Mouse (Mus musculus): Measurements from ENCODE around the gene Ddah2. TPM values are rescaled to one million over a fixed set of nuclear protein-coding genes. Genes with fewer than 3 reads are reported as not detected.

Gene Ddah2
- total and polyA plus RNA-seq, 2 experiments from 2014 or later, result 167 to 261 TPM

DNA sequence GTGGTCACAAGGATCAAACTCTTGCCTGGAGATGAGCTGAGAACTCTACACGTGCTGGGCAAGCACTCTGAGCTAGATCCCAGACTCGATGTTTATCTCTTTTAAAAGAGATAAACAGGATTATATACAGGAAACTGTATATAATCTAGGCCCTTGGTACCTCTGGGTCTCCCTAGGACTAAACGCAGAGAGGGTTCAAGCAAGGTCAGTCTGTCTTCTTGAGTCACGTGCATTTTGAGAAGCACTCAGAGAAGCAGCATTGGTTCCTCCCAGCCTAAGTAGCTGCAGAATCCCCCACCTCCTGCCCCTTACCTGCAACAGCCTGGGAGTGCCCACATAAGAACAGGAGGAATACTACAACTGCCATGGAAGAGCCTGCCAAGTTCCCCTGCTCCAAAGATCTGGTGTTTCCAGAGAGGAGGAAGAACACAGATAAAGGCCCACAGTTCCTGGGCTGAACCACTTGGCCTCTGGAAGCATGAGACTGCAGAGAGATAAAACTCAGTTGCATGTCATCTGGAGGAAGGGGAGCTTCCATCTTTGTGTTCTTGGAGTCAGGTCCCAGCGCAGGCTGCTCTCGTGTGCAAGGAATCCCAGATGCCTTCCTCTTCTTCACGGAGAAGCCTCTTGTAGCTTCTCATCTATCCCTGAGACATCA, 26.5 kb downstream of the Ddah2 start, which contains the start of gene Ly6g6f:
Ly6g6f (minus strand) TSS at position 403 of the 658 bp plus-strand sequence.
- H3K4me2 ChIP-seq (ENCODE audit: low read depth), result no peak within 1 kb of the TSS
- no peak for ATAC-seq
- no peaks in the 10 kb centered on the region for H3K36me3 ChIP-seq (ENCODE audit: insufficient read depth)
- no peak within 1 kb of the TSS for H3K9ac ChIP-seq
- H3K9me3 ChIP-seq (ENCODE audit: low read length), result no peaks in the 10 kb centered on the region
- H3K4me1 ChIP-seq (ENCODE audit: insufficient read depth), result peaks cover 3% of the 10 kb centered on the region; the same call in 1 of the 2 replicates
- 84% methylated on average over 7 of the region's 7 CpGs for WGBS
- H3K27ac ChIP-seq (ENCODE audit: low read depth, low read length), result no peak within 1 kb of the TSS
- no peak for DNase-seq
- no peak within 1 kb of the TSS for H3K4me3 ChIP-seq (ENCODE audit: low read depth, low read length)
- TF ChIP-seq CTCF (IDR thresholded peaks at IDR 0.05; ENCODE audit: low read depth), result no peak
- no peaks in the 10 kb centered on the region for H3K27me3 ChIP-seq (ENCODE audit: insufficient read depth, low read length)

DNA sequence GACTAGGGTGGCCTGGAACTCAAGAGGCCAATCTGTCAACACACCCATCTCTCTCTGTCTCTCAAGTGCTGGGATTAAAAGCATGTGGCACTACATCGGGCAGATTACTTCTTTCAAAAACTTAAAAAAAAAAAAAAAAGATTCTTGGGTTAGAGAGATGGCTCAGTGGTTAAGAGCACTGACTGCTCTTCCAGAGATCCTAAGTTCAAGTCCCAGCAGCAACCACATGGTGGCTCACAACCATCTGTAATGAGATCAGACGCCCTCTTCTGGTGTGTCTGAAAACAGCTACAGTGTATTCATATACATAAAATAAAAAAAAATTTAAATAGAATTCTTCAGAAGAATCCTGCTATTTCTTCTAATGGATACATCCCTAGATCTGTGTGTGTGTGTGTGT, 29.3 kb downstream of the Ddah2 start:
- DNase-seq (peak; percentile 43), ATAC-seq (no peak; the same call in 1 of the 2 replicates)
- 51% methylated on average over 2 of the region's 2 CpGs for WGBS
- H3K36me3 ChIP-seq (ENCODE audit: insufficient read depth), result peaks cover 17% of the 10 kb centered on the region
- no peaks in the 10 kb centered on the region for H3K9me3 ChIP-seq (ENCODE audit: low read length)
- TF ChIP-seq CTCF (IDR thresholded peaks at IDR 0.05; ENCODE audit: low read depth), result peak; percentile 63
- H3K4me1 ChIP-seq (ENCODE audit: insufficient read depth), result peaks cover 3% of the 10 kb centered on the region; the same call in 1 of the 2 replicates
- no peak overlapping the region for H3K9ac ChIP-seq
- 0 out of 2 replicates have a peak overlapping the region, but pooled peaks have one; percentile 1 for H3K27ac ChIP-seq (ENCODE audit: low read depth, low read length)
- H3K27me3 ChIP-seq (ENCODE audit: insufficient read depth, low read length), result no peaks in the 10 kb centered on the region
- no peak overlapping the region for H3K4me3 ChIP-seq (ENCODE audit: low read depth, low read length)
- no peak overlapping the region for H3K4me2 ChIP-seq (ENCODE audit: low read depth)

DNA sequence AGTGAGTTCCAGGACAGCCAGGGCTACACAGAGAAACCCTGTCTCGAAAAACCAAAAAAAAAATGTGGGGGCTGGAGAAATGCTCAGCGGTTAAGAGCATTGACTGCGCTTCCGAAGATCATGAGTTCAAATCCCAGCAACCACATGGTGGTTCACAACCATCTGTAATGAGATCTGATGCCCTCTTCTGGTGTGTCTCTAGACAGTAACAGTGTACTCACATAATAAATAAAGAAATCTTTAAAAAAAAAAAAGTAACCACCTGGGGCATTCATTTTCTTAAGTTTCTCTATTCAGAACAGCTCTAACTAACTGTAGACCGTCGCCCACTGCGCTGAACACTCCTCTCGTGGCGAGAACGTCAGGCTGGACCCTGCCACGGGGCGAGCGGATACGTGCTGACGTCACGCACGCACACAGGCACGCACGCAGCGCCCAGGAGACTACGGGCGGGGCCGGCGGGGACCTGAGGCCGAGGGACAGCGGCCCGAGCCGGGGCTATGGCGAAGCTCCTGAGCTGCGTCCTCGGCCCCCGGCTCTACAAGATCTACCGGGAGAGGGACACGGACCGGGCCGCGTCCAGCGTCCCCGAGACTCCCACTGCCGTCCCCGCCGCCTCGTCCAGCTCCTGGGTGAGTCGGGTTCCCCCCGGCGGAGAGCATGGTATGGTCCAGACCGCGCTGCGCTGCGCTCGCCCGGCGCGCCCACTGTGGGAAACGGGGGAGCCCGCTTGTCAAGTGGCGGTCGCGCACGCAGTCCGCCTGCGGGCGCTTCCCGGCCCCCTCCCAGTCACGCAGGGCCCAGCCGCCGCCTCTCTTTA, 30.2 kb downstream of the Ddah2 start, which contains the start of gene Abhd16a:
Abhd16a (plus strand) TSS at position 439 of the 820 bp plus-strand sequence.
- WGBS, result 4% methylated on average over 66 of the region's 67 CpGs
- peaks cover 23% of the 10 kb centered on the region for H3K36me3 ChIP-seq (ENCODE audit: insufficient read depth)
- peak; percentile 97 for DNase-seq
- peak within 1 kb of the TSS; percentile 61 for H3K4me2 ChIP-seq (ENCODE audit: low read depth)
- no peaks in the 10 kb centered on the region for H3K9me3 ChIP-seq (ENCODE audit: low read length)
- H3K4me1 ChIP-seq (ENCODE audit: insufficient read depth), result peaks cover 3% of the 10 kb centered on the region; the same call in 1 of the 2 replicates
- TF ChIP-seq CTCF (IDR thresholded peaks at IDR 0.05; ENCODE audit: low read depth), result 0 out of 2 replicates have a peak, but pooled peaks have one; percentile 6
- H3K27ac ChIP-seq (ENCODE audit: low read depth, low read length), result peak within 1 kb of the TSS; percentile 99
- H3K27me3 ChIP-seq (ENCODE audit: insufficient read depth, low read length), result no peaks in the 10 kb centered on the region
- peak within 1 kb of the TSS; percentile 71 for H3K4me3 ChIP-seq (ENCODE audit: low read depth, low read length)
- ATAC-seq, result peak; percentile 97
- peak within 1 kb of the TSS; percentile 90 for H3K9ac ChIP-seq

DNA sequence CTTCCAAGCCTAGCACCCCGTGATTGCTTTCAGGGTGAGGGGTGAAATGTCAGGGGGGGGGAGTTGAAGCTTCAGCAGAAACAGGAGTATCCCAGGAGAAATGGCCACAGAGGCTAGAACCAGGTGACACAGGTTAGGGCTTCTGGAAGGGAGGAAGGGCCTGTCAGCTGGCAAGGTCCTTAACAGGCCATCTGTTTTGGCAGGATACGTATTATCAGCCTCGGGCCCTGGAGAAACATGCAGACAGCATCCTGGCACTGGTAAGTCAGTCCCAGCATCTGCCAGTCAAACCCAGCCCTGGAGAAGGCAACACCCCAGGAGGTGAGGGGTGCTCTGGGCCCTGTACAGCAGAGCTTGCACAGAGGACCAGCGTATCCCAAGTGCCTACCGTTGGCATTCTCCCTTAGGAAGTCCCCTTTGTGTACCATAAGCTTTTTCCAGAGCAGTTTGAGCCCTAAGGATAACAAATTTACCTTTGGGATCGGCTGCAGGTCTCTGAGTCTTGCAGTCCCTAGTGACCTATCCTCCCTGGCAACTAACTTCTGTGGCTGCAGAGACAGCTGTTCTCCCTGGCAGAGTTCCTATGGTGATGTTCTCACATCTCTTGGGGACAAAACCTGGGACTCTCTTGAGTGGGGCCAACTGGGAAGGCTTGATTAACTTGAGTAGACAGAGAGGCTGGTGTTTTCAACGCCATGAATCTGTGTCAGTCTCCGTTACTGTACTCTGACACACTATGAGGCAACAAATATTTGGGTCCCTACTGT, 31.5 kb downstream of the Ddah2 start:
- H3K9ac ChIP-seq, result peak overlapping the region; percentile 90
- H3K4me3 ChIP-seq (ENCODE audit: low read depth, low read length), result peak overlapping the region; percentile 71
- DNase-seq, result no peak
- peaks cover 31% of the 10 kb centered on the region for H3K36me3 ChIP-seq (ENCODE audit: insufficient read depth)
- ATAC-seq, result no peak
- H3K4me1 ChIP-seq (ENCODE audit: insufficient read depth), result peaks cover 3% of the 10 kb centered on the region; the same call in 1 of the 2 replicates
- peak overlapping the region; percentile 99; the same call in 1 of the 2 replicates for H3K27ac ChIP-seq (ENCODE audit: low read depth, low read length)
- TF ChIP-seq CTCF (IDR thresholded peaks at IDR 0.05; ENCODE audit: low read depth), result no peak
- WGBS, result 44% methylated on average over 8 of the region's 8 CpGs
- peak overlapping the region; percentile 61 for H3K4me2 ChIP-seq (ENCODE audit: low read depth)
- no peaks in the 10 kb centered on the region for H3K9me3 ChIP-seq (ENCODE audit: low read length)
- no peaks in the 10 kb centered on the region for H3K27me3 ChIP-seq (ENCODE audit: insufficient read depth, low read length)

- H3K27ac ChIP-seq (ENCODE audit: low read depth, low read length), result no peak overlapping the region
- no peak for TF ChIP-seq CTCF (IDR thresholded peaks at IDR 0.05; ENCODE audit: low read depth)
- H3K27me3 ChIP-seq (ENCODE audit: insufficient read depth, low read length), result no peaks in the 10 kb centered on the region
- ATAC-seq (no peak), DNase-seq (no peak)
- 87% methylated on average over 14 of the region's 14 CpGs for WGBS
- no peak overlapping the region for H3K9ac ChIP-seq
- H3K4me1 ChIP-seq (ENCODE audit: insufficient read depth), result peaks cover 3% of the 10 kb centered on the region; the same call in 1 of the 2 replicates
- H3K9me3 ChIP-seq (ENCODE audit: low read length), result no peaks in the 10 kb centered on the region
- H3K36me3 ChIP-seq (ENCODE audit: insufficient read depth), result peaks cover 47% of the 10 kb centered on the region
- H3K4me3 ChIP-seq (ENCODE audit: low read depth, low read length), result no peak overlapping the region
- H3K4me2 ChIP-seq (ENCODE audit: low read depth), result no peak overlapping the region
Measured at GRCm38 (mm10) chr17:35092403-35093198, 33.8 kb downstream of the Ddah2 start.
